Mouse (Mus musculus) frontal cortex, postnatal 10 days (tissue): ENCODE results near the gene Sbk1.

Experiments
- DNase-seq, 2 experiments: peaks; one replicate each; pipeline ENCODE4 v3.0.0; 2022; ENCODE audit warnings: low spot score in 2 of 2, mixed read lengths in 1 of 2

Gene Sbk1

GRCm38 (mm10) chr7:126338906-126339305 is 66.5 kb downstream of the Sbk1 start:
- no peak for DNase-seq

- DNase-seq = no peak
Observed at GRCm38 (mm10) chr7:126339521-126339971, 67.1 kb downstream of the Sbk1 start.

GRCm38 (mm10) chr7:126340206-126340618 is 67.8 kb downstream of the Sbk1 start:
- no peak for DNase-seq

GRCm38 (mm10) chr7:126340896-126341295 is 68.5 kb downstream of the Sbk1 start:
- no peak for DNase-seq
